Mouse (Mus musculus) brain, embryonic 14.5 days (tissue): ENCODE results near the gene Fuz.

Source experiments
- CTCF ChIP-seq: fragments of 200-500 bp; IDR thresholded peaks from 2 replicates; pipeline ENCODE4 v1.5.1; 2012; ENCODE audit warnings: inconsistent platforms, mild to moderate bottlenecking, moderate library complexity, borderline replicate concordance; ENCODE audit not compliant: insufficient read depth, insufficient read length; ENCODE audit errors: extremely low read depth
- POLR2A ChIP-seq: fragments of 200-500 bp; IDR thresholded peaks from 2 replicates; pipeline ENCODE4 v1.6.1; 2012; ENCODE audit warnings: mild to moderate bottlenecking, inconsistent platforms, borderline replicate concordance; ENCODE audit not compliant: poor library complexity, insufficient read depth, insufficient read length, severe bottlenecking; ENCODE audit errors: extremely low read depth

DNA sequence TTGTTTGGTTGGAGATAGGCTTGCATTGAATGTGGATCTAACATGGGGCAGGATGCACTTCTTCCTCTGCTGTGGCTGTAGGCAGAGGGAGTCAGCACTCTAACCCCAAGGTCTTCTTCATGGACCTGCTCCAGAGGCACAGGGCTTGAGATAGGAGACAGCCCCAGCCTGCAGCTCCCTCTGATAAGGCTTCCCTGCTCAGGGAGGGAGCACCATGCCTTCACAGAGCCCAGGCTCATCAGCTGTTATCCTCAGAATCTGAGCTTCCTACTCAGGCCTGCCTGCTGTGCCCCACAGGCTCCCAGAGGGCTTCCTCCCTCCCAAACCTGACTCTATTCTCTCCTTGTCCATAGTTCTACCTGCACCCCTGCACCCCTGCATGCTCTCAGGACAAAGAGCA is 26.7 kb downstream of the Fuz start:
- no peak for TF ChIP-seq POLR2A
- no peak for TF ChIP-seq CTCF
